Mouse (Mus musculus) liver, embryonic 14.5 days (tissue): Measurements from ENCODE around the gene Ush1c. TPM values are rescaled to one million over a fixed set of nuclear protein-coding genes. Genes with fewer than 3 reads are reported as not detected.
A peak's percentile ranks its signal among the peaks of the same experiment; 100 is the strongest.

Experiments
- ATAC-seq: fragments of 200-750 bp; cut with Nextera tagmentation; 2 replicates; pipeline ENCODE4 v1.8.0; 2017; ENCODE audit warnings: moderate number of reproducible peaks, mild to moderate bottlenecking, moderate library complexity; ENCODE audit not compliant: insufficient read depth
- DNase-seq, 3 experiments: peaks; one replicate each; pipeline ENCODE4 v3.0.0-alpha.2; 2012 to 2013; ENCODE audit warnings: low read depth in 3 of 3, low spot score in 3 of 3
- H3K27ac ChIP-seq: fragments of 300-500 bp; sonication (generic); 2 replicates; pipeline ENCODE4 v1.5.1; 2014; ENCODE audit warnings: moderate library complexity, mild to moderate bottlenecking, control low read depth, inconsistent platforms
- H3K27me3 ChIP-seq: fragments of 300-500 bp; sonication (generic); 2 replicates; pipeline ENCODE4 v1.6.1; 2014; ENCODE audit warnings: mild to moderate bottlenecking, low read length, moderate library complexity; ENCODE audit not compliant: control insufficient read depth, insufficient read depth
- H3K36me3 ChIP-seq: fragments of 300-500 bp; sonication (generic); replicated peaks from 2 replicates; pipeline ENCODE4 v1.6.1; 2014; ENCODE audit warnings: low read depth; ENCODE audit not compliant: control insufficient read depth, insufficient read depth
- H3K4me1 ChIP-seq, 2 experiments: fragments of 200-500 bp in 1 of 2; fragments of 300-500 bp in 1 of 2; sonication (generic) in 1 of 2; replicated peaks; 2 replicates each; pipeline ENCODE4 v1.6.1; 2012 to 2014; ENCODE audit warnings: antibody characterized with exemption in 1 of 2, inconsistent platforms in 1 of 2, low read length in 1 of 2; ENCODE audit not compliant: control insufficient read depth in 2 of 2, insufficient read depth in 2 of 2
- H3K4me2 ChIP-seq: fragments of 300-500 bp; sonication (generic); 2 replicates; pipeline ENCODE4 v1.6.1; 2014; ENCODE audit warnings: low read depth, mild to moderate bottlenecking, control low read depth, moderate library complexity
- H3K4me3 ChIP-seq, 2 experiments: fragments of 200-500 bp in 1 of 2; fragments of 300-500 bp in 1 of 2; sonication (generic) in 1 of 2; 2 replicates each; pipeline ENCODE4 v1.5.1; 2012 to 2014; ENCODE audit warnings: low read depth in 2 of 2, low read length in 2 of 2, mild to moderate bottlenecking in 2 of 2, control low read depth in 1 of 2, inconsistent platforms in 1 of 2, moderate library complexity in 1 of 2; ENCODE audit not compliant: insufficient read depth in 1 of 2
- H3K9ac ChIP-seq: fragments of 300-500 bp; sonication (generic); replicated peaks from 2 replicates; pipeline ENCODE4 v1.6.1; 2014; ENCODE audit warnings: mild to moderate bottlenecking, control low read depth, moderate library complexity
- H3K9me3 ChIP-seq: fragments of 300-500 bp; sonication (generic); 2 replicates; pipeline ENCODE4 v1.6.1; 2016; ENCODE audit warnings: low read length, mixed read lengths; ENCODE audit not compliant: control insufficient read depth
- CTCF ChIP-seq: IDR thresholded peaks from 2 replicates; pipeline ENCODE4 v1.5.1; 2016; ENCODE audit warnings: antibody characterized with exemption, low read depth, control low read depth
- EP300 ChIP-seq: IDR thresholded peaks from 2 replicates; pipeline ENCODE4 v1.6.1; 2016; ENCODE audit warnings: antibody characterized with exemption, low read depth
- WGBS: fragments of 180-500 bp; shearing (Covaris S2); extraction: QIAGEN DNeasy Blood & Tissue Kit; methylation state at CpG from one replicate; pipeline ENCODE4 v1.1.7; 2014; ENCODE audit not compliant: insufficient replicate concordance; 5-methylcytosine and 5-hydroxymethylcytosine counted together
- polyA plus RNA-seq, 2 experiments: library from polyadenylated mRNA; depleted of rRNA in 1 of 2; stranded (reverse) in 1 of 2; unstranded in 1 of 2; fragments of >200 nt; fragmentation: Nextera tagmentation in 1 of 2; extraction: Ambion mirVana in 1 of 2; gene quantifications; 2 replicates each; pipeline versions ENCODE4 v1.2.1 to v1.2.3; 2012 to 2014

Ush1c gene
- polyA plus RNA-seq, 2 experiments = 0.09 TPM; not detected in 1

GRCm38 (mm10) chr7:46226936-46227335, 11.4 kb downstream of the Ush1c start:
- no peak for DNase-seq
- ATAC-seq = no peak
- Histone ChIP-seq H3K27ac (no peak overlapping the region), H3K27me3 (no peaks in the 10 kb centered on the region), H3K36me3 (no peaks in the 10 kb centered on the region), H3K4me2 (no peak overlapping the region), H3K4me1 (no peaks in the 10 kb centered on the region), H3K9ac (no peak overlapping the region), H3K4me3 (no peak overlapping the region), H3K9me3 (no peaks in the 10 kb centered on the region)
- 50% methylated on average over 4 of the region's 4 CpGs for WGBS
- TF ChIP-seq EP300 (no peak), CTCF (no peak)

GRCm38 (mm10) chr7:46226253-46226652, 12.1 kb downstream of the Ush1c start:
- WGBS = 18% methylated on average over 7 of the region's 7 CpGs
- no peaks in the 10 kb centered on the region for H3K4me1 ChIP-seq
- H3K36me3 ChIP-seq = no peaks in the 10 kb centered on the region
- H3K9me3 ChIP-seq = no peaks in the 10 kb centered on the region
- no peak overlapping the region for H3K27ac ChIP-seq
- DNase-seq = no peak
- no peak overlapping the region for H3K9ac ChIP-seq
- no peak overlapping the region for H3K4me2 ChIP-seq
- ATAC-seq = no peak
- H3K27me3 ChIP-seq = no peaks in the 10 kb centered on the region
- TF ChIP-seq CTCF = peak; percentile 90
- no peak for TF ChIP-seq EP300
- no peak overlapping the region for H3K4me3 ChIP-seq

- no peak for DNase-seq
- Histone ChIP-seq H3K27ac (no peak overlapping the region), H3K4me3 (no peak overlapping the region), H3K9me3 (no peaks in the 10 kb centered on the region), H3K27me3 (no peaks in the 10 kb centered on the region), H3K4me2 (no peak overlapping the region), H3K9ac (no peak overlapping the region), H3K36me3 (no peaks in the 10 kb centered on the region), H3K4me1 (no peaks in the 10 kb centered on the region)
- no peak for ATAC-seq
- TF ChIP-seq EP300 (no peak), CTCF (no peak)
- WGBS = 49% methylated on average over 8 of the region's 8 CpGs
Observed at GRCm38 (mm10) chr7:46220591-46221129, 17.6 kb downstream of the Ush1c start.

GRCm38 (mm10) chr7:46218415-46218814, 19.9 kb downstream of the Ush1c start:
- Histone ChIP-seq H3K4me2 (no peak overlapping the region), H3K4me1 (no peaks in the 10 kb centered on the region), H3K36me3 (no peaks in the 10 kb centered on the region), H3K9ac (no peak overlapping the region), H3K27me3 (no peaks in the 10 kb centered on the region), H3K27ac (no peak overlapping the region), H3K4me3 (no peak overlapping the region), H3K9me3 (no peaks in the 10 kb centered on the region)
- ATAC-seq (no peak), DNase-seq (peak in 1 of 3 experiments; percentile 14)
- WGBS = 14% methylated on average over 11 of the region's 11 CpGs
- TF ChIP-seq CTCF (no peak), EP300 (no peak)

- H3K27me3 ChIP-seq = no peaks in the 10 kb centered on the region
- no peak overlapping the region for H3K27ac ChIP-seq
- no peak overlapping the region for H3K4me3 ChIP-seq
- H3K36me3 ChIP-seq = no peaks in the 10 kb centered on the region
- DNase-seq = no peak
- TF ChIP-seq CTCF (no peak), EP300 (no peak)
- no peaks in the 10 kb centered on the region for H3K9me3 ChIP-seq
- H3K4me2 ChIP-seq = no peak overlapping the region
- WGBS = 53% methylated on average over 2 of the region's 2 CpGs
- H3K4me1 ChIP-seq = no peaks in the 10 kb centered on the region
- no peak for ATAC-seq
- H3K9ac ChIP-seq = no peak overlapping the region
Observed at GRCm38 (mm10) chr7:46216481-46216880, 21.8 kb downstream of the Ush1c start.

GRCm38 (mm10) chr7:46210276-46210675, 28.0 kb downstream of the Ush1c start:
- Histone ChIP-seq H3K36me3 (no peaks in the 10 kb centered on the region), H3K4me3 (no peak overlapping the region), H3K9ac (no peak overlapping the region), H3K9me3 (no peaks in the 10 kb centered on the region), H3K4me2 (no peak overlapping the region), H3K27me3 (no peaks in the 10 kb centered on the region), H3K4me1 (no peaks in the 10 kb centered on the region), H3K27ac (no peak overlapping the region)
- no peak for TF ChIP-seq CTCF
- TF ChIP-seq EP300 = no peak
- WGBS = 51% methylated on average over 6 of the region's 6 CpGs
- ATAC-seq (no peak), DNase-seq (no peak)
